Mouse (Mus musculus) liver, embryonic 13.5 days (tissue): ENCODE measurements around the gene Padi4. TPM values are rescaled to one million over a fixed set of nuclear protein-coding genes. Genes with fewer than 3 reads are reported as not detected.

Experiments used
- ATAC-seq: fragments of 200-750 bp; cut with Nextera tagmentation; 2 replicates; pipeline ENCODE4 v1.8.0; 2017; ENCODE audit warnings: low read depth, mild to moderate bottlenecking, moderate number of reproducible peaks, moderate library complexity
- DNase-seq: peaks from one replicate; pipeline ENCODE4 v3.0.0; 2022
- H3K27ac ChIP-seq: fragments of 300-500 bp; sonication (generic); 2 replicates; pipeline ENCODE4 v1.5.1; 2015; ENCODE audit warnings: moderate library complexity, mild to moderate bottlenecking, inconsistent platforms
- H3K27me3 ChIP-seq: fragments of 300-500 bp; sonication (generic); 2 replicates; pipeline ENCODE4 v1.6.1; 2015; ENCODE audit warnings: mild to moderate bottlenecking, inconsistent platforms
- H3K36me3 ChIP-seq: fragments of 300-500 bp; sonication (generic); 2 replicates; pipeline ENCODE4 v1.6.1; 2015; ENCODE audit warnings: mild to moderate bottlenecking, inconsistent platforms
- H3K4me1 ChIP-seq: fragments of 300-500 bp; sonication (generic); replicated peaks from 2 replicates; pipeline ENCODE4 v1.6.1; 2015; ENCODE audit warnings: inconsistent platforms
- H3K4me2 ChIP-seq: fragments of 300-500 bp; sonication (generic); 2 replicates; pipeline ENCODE4 v1.6.1; 2015; ENCODE audit warnings: inconsistent platforms, mild to moderate bottlenecking, moderate library complexity
- H3K4me3 ChIP-seq: fragments of 300-500 bp; sonication (generic); replicated peaks from 2 replicates; pipeline ENCODE4 v1.5.1; 2015; ENCODE audit warnings: mild to moderate bottlenecking, inconsistent platforms
- H3K9ac ChIP-seq: fragments of 300-500 bp; sonication (generic); 2 replicates; pipeline ENCODE4 v1.6.1; 2015; ENCODE audit warnings: mild to moderate bottlenecking, inconsistent platforms
- H3K9me3 ChIP-seq: fragments of 300-500 bp; sonication (generic); replicated peaks from 2 replicates; pipeline ENCODE4 v1.6.1; 2016; ENCODE audit warnings: inconsistent platforms
- WGBS: fragments of 180-500 bp; shearing (Covaris S2); methylation state at CpG from one replicate; pipeline ENCODE4 v1.1.7; 2015; ENCODE audit not compliant: insufficient replicate concordance; 5-methylcytosine and 5-hydroxymethylcytosine counted together
- polyA plus RNA-seq: library from polyadenylated mRNA; unstranded; fragments of >200 nt; fragmentation: Nextera tagmentation; extraction: Ambion mirVana; gene quantifications from 2 replicates; pipeline ENCODE4 v1.2.1, GENCODE M21; 2015

The Padi4 gene
- polyA plus RNA-seq, 1 experiment from 2014 or later: 0.37 TPM

GRCm38 (mm10) chr4:140732871-140733270 is 41.2 kb downstream of the Padi4 start:
- 28% methylated on average over 7 of the region's 7 CpGs for WGBS
- no peak overlapping the region for H3K9ac ChIP-seq
- no peak overlapping the region for H3K4me3 ChIP-seq
- DNase-seq: peak; percentile 38
- H3K27ac ChIP-seq: no peak overlapping the region
- ATAC-seq: 0 out of 2 replicates have a peak, but pooled peaks have one; percentile 15
- no peaks in the 10 kb centered on the region for H3K27me3 ChIP-seq
- H3K4me1 ChIP-seq: 0 out of 2 replicates have a peak, but pooled peaks cover 2% of the 10 kb centered on the region
- H3K9me3 ChIP-seq: no peaks in the 10 kb centered on the region
- no peak overlapping the region for H3K4me2 ChIP-seq
- no peaks in the 10 kb centered on the region for H3K36me3 ChIP-seq

- H3K36me3 ChIP-seq: no peaks in the 10 kb centered on the region
- no peaks in the 10 kb centered on the region for H3K27me3 ChIP-seq
- 0 out of 2 replicates have a peak, but pooled peaks cover 2% of the 10 kb centered on the region for H3K4me1 ChIP-seq
- DNase-seq (no peak), ATAC-seq (no peak)
- H3K27ac ChIP-seq: no peak overlapping the region
- H3K4me3 ChIP-seq: no peak overlapping the region
- no peak overlapping the region for H3K9ac ChIP-seq
- no peak overlapping the region for H3K4me2 ChIP-seq
- no peaks in the 10 kb centered on the region for H3K9me3 ChIP-seq
- WGBS: 65% methylated on average over 4 of the region's 4 CpGs
These were observed 42.4 kb downstream of the Padi4 start for GRCm38 (mm10) chr4:140731654-140732053.

DNA sequence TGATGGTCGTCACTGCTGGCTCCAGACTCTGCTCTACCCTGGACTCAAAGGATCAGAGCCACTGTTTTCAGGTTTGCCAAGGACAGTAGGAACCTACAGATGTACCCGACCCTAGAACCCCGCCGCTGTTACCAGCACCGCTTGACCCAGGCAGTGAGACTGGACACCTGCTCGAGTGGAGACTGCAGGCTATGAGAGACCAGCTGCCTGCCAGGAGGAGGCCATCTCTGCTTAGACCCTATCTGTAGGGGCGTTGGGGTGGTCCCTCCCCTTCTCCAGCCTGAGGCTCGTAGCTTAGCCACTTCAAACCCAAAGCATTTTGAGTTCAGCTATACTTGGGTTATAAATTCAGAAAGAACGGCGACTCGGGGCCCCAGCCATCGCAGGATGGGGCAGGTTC is 47.1 kb downstream of the Padi4 start:
- no peak overlapping the region for H3K4me2 ChIP-seq
- H3K4me1 ChIP-seq: peaks cover 4% of the 10 kb centered on the region; the same call in 1 of the 2 replicates
- H3K9me3 ChIP-seq: no peaks in the 10 kb centered on the region
- ATAC-seq (no peak), DNase-seq (no peak)
- H3K9ac ChIP-seq: no peak overlapping the region
- H3K4me3 ChIP-seq: no peak overlapping the region
- no peaks in the 10 kb centered on the region for H3K27me3 ChIP-seq
- no peak overlapping the region for H3K27ac ChIP-seq
- 78% methylated on average over 12 of the region's 12 CpGs for WGBS
- H3K36me3 ChIP-seq: peaks cover 31% of the 10 kb centered on the region

DNA sequence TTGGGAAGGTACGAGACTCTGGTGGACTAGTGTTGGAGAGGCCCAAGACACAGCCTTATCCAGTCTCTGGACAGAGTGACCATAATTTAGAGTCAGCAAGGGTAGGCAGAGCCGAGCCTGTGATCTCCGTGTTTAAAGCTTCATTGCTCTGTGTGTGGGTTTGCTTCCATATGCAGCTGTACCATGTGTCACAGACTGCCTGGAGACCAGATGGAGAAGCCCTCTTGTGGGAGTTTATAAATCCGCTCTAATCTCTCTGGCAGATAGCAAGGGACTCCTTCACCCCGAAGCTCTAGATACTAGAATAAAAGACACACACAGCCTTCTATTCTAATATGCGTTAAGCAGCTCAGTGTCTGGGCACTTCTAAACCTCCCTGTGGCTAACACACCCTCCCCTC is 49.3 kb downstream of the Padi4 start:
- no peaks in the 10 kb centered on the region for H3K27me3 ChIP-seq
- H3K27ac ChIP-seq: no peak overlapping the region
- ATAC-seq: no peak
- peaks cover 53% of the 10 kb centered on the region for H3K36me3 ChIP-seq
- H3K4me2 ChIP-seq: no peak overlapping the region
- 72% methylated on average over 6 of the region's 6 CpGs for WGBS
- H3K4me1 ChIP-seq: peaks cover 5% of the 10 kb centered on the region; the same call in 1 of the 2 replicates
- no peak overlapping the region for H3K4me3 ChIP-seq
- H3K9me3 ChIP-seq: no peaks in the 10 kb centered on the region
- no peak overlapping the region for H3K9ac ChIP-seq
- no peak for DNase-seq

DNA sequence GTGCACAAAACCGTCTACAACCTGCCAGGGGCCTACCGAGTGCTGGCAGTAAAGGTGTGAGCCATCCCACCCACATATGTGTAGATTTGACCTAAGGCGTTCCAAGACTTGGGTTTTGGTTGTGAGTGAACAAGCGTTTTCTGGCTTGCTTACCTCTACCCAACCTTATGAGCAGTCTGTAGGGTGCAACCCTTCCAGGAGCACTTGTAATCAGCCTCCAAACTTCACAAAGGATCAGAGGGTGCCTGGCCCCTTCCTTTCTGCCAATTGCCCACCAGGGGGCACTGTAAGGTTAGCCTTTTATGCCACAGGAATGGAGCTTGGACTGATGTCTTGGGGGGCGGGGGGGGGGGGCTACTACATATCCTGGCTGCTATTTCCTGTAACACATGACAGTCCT is 50.2 kb downstream of the Padi4 start:
- Histone ChIP-seq H3K4me2 (no peak overlapping the region), H3K9me3 (no peaks in the 10 kb centered on the region), H3K36me3 (peaks cover 62% of the 10 kb centered on the region), H3K27me3 (no peaks in the 10 kb centered on the region), H3K4me1 (peaks cover 5% of the 10 kb centered on the region; the same call in 1 of the 2 replicates), H3K9ac (no peak overlapping the region), H3K27ac (no peak overlapping the region), H3K4me3 (no peak overlapping the region)
- WGBS: 60% methylated on average over 5 of the region's 5 CpGs
- ATAC-seq: peak; percentile 47; the same call in 1 of the 2 replicates
- no peak for DNase-seq

DNA sequence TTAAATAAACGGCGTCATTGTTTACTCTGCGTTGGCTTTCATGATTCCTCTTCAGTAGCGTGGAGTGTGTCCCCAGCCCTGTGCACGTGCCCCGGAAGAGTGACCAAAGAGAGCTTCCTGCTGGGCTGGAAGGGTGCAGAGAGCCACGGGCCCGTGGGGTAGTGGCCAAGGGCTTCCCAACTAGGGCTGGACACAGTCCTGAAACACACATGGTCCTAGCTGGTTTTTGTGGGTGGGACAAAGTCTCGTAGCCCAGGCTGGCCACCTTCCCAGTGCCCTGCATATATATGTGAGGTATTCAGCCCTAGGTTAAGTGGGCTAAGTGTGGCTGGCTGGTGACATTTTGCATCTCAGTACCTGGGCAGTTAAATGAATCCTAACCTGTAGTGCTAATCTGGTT is 50.8 kb downstream of the Padi4 start:
- peak; percentile 10; the same call in 1 of the 2 replicates for ATAC-seq
- peaks cover 68% of the 10 kb centered on the region for H3K36me3 ChIP-seq
- H3K4me2 ChIP-seq: no peak overlapping the region
- WGBS: 74% methylated on average over 9 of the region's 9 CpGs
- H3K27me3 ChIP-seq: no peaks in the 10 kb centered on the region
- H3K4me3 ChIP-seq: no peak overlapping the region
- no peak for DNase-seq
- H3K9ac ChIP-seq: no peak overlapping the region
- H3K4me1 ChIP-seq: peaks cover 5% of the 10 kb centered on the region; the same call in 1 of the 2 replicates
- no peak overlapping the region for H3K27ac ChIP-seq
- H3K9me3 ChIP-seq: no peaks in the 10 kb centered on the region

DNA sequence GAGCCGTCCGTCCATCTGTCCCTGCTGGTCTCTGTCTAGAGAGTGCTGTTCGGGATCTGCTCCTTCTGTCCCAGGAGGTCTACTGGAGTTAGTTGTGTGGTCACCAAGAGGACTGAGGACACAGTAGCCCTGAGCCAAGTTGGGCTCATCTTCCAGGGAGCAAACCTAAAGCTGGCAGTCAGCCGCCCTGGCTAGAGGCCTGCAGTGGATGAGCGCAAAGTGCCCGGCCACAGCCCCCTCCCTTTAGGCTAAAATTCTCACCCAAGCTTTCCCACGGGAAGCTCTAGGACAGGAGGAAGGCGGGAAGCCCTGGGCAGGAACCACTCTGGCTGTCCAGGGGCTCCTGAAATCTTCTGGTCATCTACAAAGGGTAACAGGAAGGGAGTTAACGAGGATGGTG is 51.3 kb downstream of the Padi4 start:
- H3K36me3 ChIP-seq: peaks cover 73% of the 10 kb centered on the region
- no peak overlapping the region for H3K4me2 ChIP-seq
- 84% methylated on average over 9 of the region's 9 CpGs for WGBS
- DNase-seq (no peak), ATAC-seq (no peak)
- H3K9ac ChIP-seq: no peak overlapping the region
- H3K27ac ChIP-seq: no peak overlapping the region
- no peak overlapping the region for H3K4me3 ChIP-seq
- H3K27me3 ChIP-seq: no peaks in the 10 kb centered on the region
- H3K9me3 ChIP-seq: no peaks in the 10 kb centered on the region
- H3K4me1 ChIP-seq: peaks cover 9% of the 10 kb centered on the region; the same call in 1 of the 2 replicates

- H3K4me2 ChIP-seq: no peak overlapping the region
- H3K9ac ChIP-seq: no peak overlapping the region
- no peaks in the 10 kb centered on the region for H3K27me3 ChIP-seq
- H3K9me3 ChIP-seq: no peaks in the 10 kb centered on the region
- peaks cover 78% of the 10 kb centered on the region for H3K36me3 ChIP-seq
- WGBS: 88% methylated on average over 20 of the region's 20 CpGs
- ATAC-seq (no peak), DNase-seq (no peak)
- H3K4me3 ChIP-seq: no peak overlapping the region
- peaks cover 11% of the 10 kb centered on the region; the same call in 1 of the 2 replicates for H3K4me1 ChIP-seq
- no peak overlapping the region for H3K27ac ChIP-seq
These were observed 52.0 kb downstream of the Padi4 start for GRCm38 (mm10) chr4:140721968-140722490.

DNA sequence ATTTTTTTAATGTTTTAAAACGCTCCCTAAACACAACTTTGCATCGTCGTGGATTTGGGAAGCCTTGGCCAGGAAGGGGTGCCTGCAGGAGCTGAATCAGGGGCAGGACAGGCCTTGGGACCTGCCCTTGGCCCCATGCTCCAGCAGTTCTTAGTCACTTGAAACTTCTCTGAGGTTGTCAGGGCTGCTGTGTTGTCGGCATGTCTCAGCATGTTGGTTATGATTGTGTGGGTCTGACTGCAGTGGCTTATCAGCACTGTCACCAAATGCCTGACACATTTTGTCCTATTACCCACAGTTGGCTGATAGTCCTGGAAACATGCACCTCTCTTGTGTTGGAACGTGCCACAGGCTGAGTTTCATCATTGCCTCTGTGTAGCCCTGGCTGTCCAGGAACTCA is 53.9 kb downstream of the Padi4 start:
- H3K36me3 ChIP-seq: peaks cover 92% of the 10 kb centered on the region
- H3K9me3 ChIP-seq: no peaks in the 10 kb centered on the region
- no peak overlapping the region for H3K9ac ChIP-seq
- 73% methylated on average over 5 of the region's 5 CpGs for WGBS
- H3K27ac ChIP-seq: no peak overlapping the region
- no peaks in the 10 kb centered on the region for H3K27me3 ChIP-seq
- no peak overlapping the region for H3K4me2 ChIP-seq
- ATAC-seq: no peak
- no peak for DNase-seq
- peaks cover 11% of the 10 kb centered on the region; the same call in 1 of the 2 replicates for H3K4me1 ChIP-seq
- H3K4me3 ChIP-seq: no peak overlapping the region

GRCm38 (mm10) chr4:140718436-140718835 is 55.6 kb downstream of the Padi4 start:
- peaks cover 98% of the 10 kb centered on the region for H3K36me3 ChIP-seq
- no peak overlapping the region for H3K4me2 ChIP-seq
- ATAC-seq (no peak), DNase-seq (no peak)
- H3K9me3 ChIP-seq: no peaks in the 10 kb centered on the region
- no peak overlapping the region for H3K4me3 ChIP-seq
- 85% methylated on average over 9 of the region's 9 CpGs for WGBS
- peaks cover 22% of the 10 kb centered on the region for H3K4me1 ChIP-seq
- H3K27me3 ChIP-seq: no peaks in the 10 kb centered on the region
- no peak overlapping the region for H3K9ac ChIP-seq
- no peak overlapping the region for H3K27ac ChIP-seq

- Histone ChIP-seq H3K27ac (no peak overlapping the region), H3K9me3 (no peaks in the 10 kb centered on the region), H3K4me2 (no peak overlapping the region), H3K36me3 (peaks cover 98% of the 10 kb centered on the region), H3K4me1 (peaks cover 31% of the 10 kb centered on the region), H3K9ac (no peak overlapping the region), H3K27me3 (no peaks in the 10 kb centered on the region), H3K4me3 (no peak overlapping the region)
- DNase-seq (no peak), ATAC-seq (no peak)
- WGBS: 87% methylated on average over 11 of the region's 11 CpGs
These were observed 57.0 kb downstream of the Padi4 start for GRCm38 (mm10) chr4:140716994-140717393.

GRCm38 (mm10) chr4:140714586-140714985 is 59.5 kb downstream of the Padi4 start:
- Histone ChIP-seq H3K27me3 (no peaks in the 10 kb centered on the region), H3K9ac (no peak overlapping the region), H3K36me3 (peaks cover 98% of the 10 kb centered on the region), H3K9me3 (no peaks in the 10 kb centered on the region), H3K4me2 (no peak overlapping the region), H3K27ac (no peak overlapping the region), H3K4me1 (peaks cover 32% of the 10 kb centered on the region), H3K4me3 (no peak overlapping the region)
- no peak for DNase-seq
- ATAC-seq: peak; percentile 1; the same call in 1 of the 2 replicates
- 76% methylated on average over 5 of the region's 5 CpGs for WGBS
